Mouse (Mus musculus) left cerebral cortex, adult 8-10 months (tissue): ENCODE results near the gene 4930404N11Rik. TPM values are rescaled to one million over a fixed set of nuclear protein-coding genes. Genes with fewer than 3 reads are reported as not detected.

ENCODE experiments used
- DNase-seq, 2 experiments: peaks; one replicate each; pipeline ENCODE4 v3.0.0; 2022; ENCODE audit warnings: low spot score in 2 of 2
- total RNA-seq, 4 experiments: library from RNA; stranded (reverse); gene quantifications; 2 replicates each; pipeline ENCODE4 v1.2.4; 2022

Gene 4930404N11Rik
- 1 to 10 TPM in 3 of 4 experiments, under 1 TPM in 1; 0.77 to 2.4 (median 1.2) TPM for total RNA-seq

DNA sequence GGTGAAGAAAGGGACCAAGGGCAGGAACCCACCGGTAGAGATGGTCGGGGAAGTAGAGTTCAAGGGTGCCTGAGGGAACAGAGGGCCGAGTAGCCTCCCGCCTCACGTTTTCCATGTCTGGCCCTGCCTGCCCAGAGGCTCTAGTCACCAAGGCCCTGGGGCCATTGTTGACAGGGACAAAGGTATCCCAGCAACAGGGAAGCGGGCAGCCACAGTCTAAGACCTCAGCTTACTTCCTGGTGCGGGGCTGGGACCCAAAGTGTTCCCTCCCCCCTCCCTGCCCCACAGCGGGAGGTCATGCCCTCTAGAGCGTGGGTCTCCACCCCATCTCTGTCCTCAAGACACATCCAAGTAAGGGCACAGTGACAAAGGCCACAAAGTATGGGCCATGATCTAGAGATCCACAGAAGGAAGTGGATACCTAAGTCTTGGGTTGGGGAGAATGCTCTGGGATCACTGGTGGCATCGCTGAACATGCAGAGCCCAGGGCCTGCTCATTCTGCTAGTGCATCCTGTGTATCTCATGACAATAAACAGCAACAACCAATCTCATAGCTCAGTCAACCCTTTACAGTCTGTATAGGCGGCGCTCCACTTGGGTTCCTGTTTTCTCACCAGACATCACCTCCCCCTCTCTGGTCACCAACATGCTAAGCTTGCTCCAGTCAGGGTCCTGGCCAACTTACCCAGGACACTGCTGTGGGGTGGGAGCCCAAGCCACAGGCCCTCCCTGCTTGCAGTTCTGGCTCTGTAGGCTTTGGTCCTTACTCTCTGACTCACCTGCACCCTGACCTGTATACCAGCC lies at the start of gene 4930404N11Rik:
TSS of gene 4930404N11Rik (minus strand) at position 145 of the 805 bp plus-strand sequence.
- no peak for DNase-seq

DNA sequence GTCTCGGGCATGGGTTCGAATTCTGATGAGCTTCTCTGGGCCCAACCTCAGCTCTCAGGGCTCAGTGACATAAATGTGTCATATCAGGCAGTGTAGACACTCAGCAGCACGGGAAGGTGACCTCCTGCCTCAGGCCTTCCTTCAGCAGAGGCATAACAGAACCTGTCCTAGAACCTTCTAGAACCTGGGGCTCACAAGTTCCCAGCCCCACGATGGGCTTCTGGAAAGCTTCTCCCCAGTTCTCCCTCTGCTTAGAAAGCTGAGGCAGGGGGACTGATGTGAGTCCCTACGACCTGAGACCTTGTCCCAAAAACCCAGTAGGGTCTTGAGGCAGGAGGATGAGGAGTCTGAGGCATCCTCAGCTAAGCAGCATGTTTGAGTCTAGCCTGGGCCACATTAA lies 49.5 kb upstream of the 4930404N11Rik start:
- no peak for DNase-seq

DNA sequence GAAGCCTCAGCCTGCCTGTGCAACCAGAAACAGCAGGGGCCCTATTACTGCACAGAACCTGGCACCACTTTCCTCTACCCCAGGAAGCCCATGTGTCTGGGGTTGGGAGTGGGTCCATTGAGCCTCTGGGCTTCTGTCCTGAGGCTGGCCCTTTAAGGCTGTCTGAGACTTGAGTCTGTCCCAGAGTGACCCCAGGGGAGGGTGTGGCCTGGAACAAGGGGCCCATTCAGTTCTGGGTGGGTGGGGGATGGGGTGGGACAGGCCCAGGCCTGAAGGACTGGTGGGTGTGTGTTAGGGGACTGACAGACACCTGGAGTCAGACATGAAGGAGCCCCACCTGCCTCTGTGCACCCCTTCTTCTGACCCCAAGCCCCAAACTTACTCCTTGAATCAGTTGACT lies 49.1 kb upstream of the 4930404N11Rik start:
- peak in 1 of 2 experiments; percentile 41 for DNase-seq

DNA sequence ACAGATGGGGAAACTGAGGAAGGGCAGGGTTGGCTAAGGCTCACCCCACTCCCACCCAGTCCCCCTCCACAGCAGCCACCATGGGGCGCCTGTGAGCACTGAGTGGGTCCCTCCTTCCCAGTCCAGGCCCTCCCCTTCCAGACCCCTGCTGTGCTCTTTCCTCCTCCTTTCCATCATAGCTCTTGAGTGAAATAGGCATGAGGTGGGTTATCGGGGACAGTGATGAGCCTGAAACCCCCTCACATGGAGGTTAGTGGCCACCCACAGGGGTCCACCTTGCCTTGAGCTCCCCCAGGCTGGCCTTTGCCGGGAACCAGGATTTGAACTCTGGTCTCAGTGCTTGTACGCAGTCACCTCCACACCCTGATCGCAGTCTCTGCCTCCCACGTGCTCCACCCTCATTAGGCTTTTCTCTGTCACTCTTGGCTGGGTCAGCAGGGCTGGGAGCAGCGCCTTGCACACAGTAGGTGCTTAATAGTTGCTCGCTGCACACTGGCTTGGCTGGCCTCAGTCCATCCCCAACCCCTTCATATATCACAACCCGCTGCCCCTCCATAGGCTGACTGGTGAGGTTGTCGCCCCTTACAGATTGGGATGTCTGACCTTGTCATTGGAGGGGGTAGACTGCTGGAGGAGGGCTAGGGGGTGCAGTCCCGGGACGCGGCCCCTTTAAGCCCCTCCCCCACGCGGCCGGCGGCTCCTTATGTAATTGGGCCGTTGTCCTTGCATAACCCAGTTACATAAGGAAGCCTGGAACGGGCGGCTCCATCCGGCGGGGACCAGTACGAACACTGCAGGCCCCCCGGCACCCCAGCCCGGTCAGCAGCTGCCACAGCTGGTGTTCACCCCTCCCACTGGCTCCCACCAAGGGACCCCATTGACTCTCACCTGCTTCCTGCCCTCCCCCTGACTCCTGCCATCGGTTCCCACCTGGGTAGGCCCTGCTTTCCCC lies 48.0 kb upstream of the 4930404N11Rik start:
- DNase-seq: peak; percentile 78 to 84

DNA sequence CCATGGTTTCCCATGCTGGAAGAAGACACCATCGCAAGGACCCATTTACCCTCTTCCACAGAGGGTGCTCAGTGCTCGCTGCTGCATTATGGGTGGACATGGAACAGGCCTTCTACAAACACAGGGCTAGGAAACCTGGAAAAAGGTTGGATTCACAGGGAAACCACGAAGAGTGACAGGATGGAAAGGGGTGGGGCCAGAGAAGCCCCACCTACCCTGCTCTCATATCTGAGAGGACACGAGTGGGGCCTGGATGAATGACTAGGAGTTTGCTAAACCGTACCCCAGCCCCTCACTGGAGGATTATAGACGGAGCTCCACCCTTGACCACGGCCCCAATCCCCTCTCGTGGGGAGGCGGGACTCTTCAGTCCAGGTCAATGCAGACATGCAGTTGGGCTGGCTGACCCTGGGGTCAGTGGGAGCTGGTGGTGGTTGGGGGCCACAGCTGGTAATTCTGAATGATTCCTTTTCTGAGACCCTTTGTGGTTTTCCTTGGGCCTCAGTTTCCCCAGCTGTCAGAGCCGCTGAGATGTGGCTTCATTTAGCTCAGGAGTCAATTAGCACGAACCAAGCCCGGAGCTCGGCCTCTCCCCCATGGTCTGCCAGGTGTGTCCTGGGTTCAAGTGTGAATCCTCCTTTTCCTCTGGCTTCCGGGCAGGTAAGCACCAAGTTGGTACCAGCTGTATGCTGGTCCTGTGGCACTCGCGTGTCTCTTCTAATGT lies 47.1 kb upstream of the 4930404N11Rik start:
- no peak for DNase-seq

DNA sequence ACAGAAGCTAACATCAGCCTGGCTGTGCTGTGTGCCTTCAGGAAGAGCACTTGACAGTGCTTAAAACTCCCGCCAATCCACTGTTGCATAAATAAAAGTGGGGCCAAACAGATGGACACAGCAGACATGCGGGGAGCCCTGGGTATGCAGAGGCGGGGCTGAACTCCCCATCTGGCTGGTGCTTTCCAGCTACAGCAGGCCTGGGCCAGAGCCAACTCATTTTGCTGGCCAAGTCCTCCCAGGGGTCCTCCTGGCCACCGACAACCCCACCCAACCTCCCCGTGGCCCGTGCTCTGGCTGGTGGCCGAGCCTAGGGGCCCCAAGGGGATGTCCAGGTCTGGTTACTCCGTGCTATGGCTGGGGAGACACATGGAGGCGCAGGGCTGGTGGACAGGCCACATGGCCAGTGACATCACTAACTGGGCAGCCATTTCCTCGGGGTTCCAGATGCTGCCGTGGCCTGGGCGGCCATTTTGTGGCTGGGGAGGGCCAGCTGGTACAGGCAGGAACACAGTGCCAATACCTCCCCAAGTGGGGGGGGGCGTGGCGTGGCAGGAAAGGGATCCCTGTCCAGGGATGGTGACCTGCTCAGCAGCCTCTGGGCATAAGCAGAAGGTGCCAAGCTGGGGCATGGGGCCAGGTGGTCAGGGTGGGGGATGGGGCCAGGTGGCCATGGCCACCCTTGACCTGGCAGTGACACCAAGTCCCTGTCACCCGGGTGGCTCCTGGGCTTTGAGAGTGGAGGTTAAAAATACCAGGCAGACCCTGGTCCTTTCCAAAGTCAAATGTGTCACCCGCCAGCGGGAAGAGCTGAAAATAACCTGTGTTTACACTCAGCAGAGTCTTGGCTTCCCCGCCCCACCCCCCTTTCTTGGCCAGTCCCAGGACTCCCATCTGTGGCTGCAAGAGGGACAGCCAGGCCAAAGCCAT lies 46.1 kb upstream of the 4930404N11Rik start:
- peak in 1 of 2 experiments; percentile 84 for DNase-seq

DNA sequence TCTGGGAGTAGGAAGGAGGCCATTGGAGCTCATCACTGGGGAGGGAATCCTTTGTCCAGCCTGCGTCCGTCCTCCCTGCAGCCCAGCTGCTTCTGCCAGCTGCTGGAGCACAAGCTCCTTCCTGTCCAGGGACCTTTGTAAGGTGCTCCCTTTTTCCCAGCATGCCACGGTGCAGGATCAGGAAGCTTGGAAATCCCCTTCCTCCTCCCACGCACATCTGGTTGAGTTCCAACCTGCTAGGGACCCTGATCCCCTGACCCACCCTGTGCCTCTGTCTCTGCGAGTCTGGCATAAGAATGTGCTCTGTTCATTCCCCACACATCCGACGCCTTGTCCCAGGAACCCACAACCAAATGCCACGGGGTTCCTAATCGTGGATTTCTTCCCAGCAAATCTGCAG lies 45.4 kb upstream of the 4930404N11Rik start:
- no peak for DNase-seq

DNA sequence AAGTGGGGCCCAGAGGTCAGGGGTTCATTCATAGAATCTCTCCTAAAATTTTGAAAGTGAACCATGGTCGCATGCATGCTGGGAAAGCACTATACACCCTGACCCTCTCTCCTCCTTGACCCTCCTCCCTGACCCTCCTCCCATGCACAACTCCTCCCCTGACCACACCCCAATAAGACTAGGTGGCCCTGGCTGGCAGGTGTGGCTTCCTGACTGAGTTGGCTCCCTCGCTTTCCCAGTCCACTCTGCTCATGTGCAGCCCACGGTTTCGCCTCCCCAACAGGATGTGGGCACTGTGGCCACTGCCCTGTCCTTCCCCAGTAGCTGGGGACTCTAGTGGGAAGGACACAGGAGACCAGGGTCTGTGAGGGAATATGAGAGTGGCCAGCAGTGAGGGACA lies 44.7 kb upstream of the 4930404N11Rik start:
- no peak for DNase-seq

DNA sequence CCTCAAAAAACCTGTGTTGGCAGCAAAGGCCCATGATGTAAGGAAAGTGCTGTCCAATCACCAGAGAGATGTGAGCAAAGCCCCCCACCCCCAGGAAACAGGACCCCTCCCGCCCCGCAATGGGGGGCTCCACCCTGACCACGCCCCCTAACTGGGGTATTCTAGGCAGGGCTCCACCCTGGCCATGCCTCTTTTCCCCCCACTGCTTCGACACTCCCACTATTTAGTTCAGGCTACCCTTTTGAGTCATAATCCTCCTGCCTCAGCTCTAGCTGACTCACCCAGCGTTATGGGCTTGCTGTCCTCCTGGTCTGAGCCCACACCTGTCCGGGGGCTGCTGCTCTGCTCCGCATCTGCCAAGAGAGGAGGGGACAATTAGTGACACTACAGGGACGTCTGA lies 43.7 kb upstream of the 4930404N11Rik start:
- no peak for DNase-seq

DNA sequence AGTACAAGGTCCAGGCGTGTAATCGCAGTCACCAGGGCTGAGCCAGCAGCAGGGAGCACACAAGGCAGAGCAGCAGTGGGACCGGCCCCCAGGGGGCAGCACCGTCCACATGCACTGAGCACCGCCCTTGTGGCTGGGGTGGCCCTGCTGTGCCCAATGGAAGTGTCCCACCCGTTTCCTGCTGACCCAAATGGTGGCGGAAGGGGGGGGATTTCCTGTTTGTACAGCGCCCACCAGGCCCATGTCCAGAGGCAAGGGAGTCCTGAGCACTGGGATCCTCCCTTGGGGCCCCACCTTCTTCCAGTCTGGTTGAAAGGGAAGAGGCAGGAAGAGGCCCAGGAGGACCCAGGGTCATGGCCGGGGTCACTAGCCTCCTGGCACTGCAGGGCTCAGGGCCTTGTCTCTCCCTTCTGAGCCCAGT lies 43.3 kb upstream of the 4930404N11Rik start:
- DNase-seq: no peak

DNA sequence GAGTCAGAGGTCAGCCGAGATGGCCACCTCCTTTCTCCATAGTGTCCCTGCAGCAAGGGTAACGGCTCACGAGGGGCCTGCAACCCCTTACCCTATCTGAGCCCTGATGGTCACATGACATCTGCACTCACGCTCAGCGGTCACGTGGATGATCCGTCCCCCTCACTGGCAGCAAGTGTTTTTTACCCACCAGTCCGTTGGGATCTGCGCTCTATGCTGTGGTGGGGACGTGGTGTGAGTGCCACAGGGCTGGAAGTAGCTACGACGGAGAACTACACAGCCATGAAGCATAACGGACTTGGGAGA lies 42.8 kb upstream of the 4930404N11Rik start:
- DNase-seq: no peak

DNA sequence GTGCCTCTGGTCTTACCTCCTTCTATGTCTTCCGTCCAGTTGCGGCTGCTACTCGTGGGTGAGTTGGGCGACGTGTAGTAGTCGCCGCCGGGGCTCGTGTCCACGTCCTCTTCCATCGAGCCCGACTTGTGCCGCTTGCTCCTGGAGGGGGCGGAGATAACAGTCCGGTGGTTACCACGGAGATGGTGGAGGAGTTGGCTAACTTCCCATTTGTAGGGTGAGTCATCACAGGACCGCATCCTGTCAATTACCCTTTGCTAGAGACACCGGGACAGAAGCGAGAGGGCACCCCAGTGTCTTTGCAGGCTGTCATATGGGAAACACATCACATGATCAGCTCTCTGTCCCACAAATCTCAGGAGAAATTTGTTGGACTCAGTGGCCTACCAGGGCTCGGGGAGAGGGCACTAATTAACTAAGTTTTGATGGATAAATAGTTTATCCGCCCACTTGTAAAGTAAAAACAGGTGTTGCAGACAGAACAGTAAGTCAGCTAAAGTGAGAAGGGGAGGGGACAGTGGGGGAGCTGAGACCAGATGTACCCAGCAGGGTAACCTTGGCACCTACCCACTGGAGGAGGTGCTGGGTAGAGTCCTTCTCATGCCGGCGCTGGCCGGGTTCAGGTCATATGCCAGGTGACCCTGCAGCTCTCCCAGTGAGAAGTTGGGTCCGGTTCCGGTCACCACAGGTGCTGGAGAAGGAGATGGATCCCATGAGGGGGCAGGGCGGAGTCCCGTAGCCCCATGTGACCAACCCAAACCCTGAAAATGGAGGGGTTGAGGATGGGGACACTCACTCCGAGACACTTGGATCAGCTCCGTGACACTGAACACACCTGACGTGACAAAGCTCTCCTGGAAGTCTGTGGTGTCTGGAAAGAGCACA lies 42.2 kb upstream of the 4930404N11Rik start:
- peak in 1 of 2 experiments; percentile 80 for DNase-seq

DNA sequence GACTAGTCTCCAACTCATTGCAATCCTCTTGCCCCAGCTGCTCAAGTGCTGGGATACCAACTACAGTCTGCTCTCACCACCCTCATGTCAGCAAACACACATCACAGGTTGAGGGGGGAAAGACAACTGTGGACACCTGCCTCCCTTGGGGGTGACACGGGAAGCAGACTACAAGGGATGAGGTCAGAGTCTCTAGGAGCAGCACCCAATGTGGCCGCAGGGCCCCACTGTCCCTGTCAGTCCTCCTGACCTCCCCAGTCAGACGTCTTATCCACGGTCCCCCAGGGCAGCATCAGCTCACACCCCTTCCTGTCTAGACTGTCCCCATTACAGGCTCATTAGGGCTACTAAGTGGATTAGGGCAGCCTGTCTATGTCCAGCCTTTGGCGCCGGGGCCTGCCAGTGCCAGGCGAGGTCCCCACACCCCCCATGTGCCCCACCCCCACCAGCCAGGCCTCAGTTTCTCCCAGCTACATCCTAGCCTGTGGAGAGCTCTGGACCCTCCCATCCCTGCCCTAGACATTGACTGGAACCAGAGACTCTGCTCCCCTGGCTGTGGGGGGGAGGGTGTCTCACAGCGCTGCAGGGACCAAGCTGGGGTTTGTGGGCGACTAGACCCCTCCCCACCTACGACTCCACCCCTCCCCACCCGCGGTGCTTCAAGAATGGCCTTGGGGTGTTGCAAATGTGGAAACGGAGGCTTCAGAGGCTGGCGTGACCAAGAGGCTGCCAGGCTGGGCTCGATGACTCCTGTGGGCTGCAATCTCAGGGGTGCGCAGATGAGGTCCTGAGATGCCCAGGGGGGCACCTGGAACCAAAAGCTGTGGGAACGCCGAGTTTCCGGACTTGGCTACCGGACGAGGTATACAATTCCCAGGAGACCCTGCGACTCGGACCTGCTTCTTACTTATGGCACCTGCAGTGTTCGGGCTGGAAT lies 41.2 kb upstream of the 4930404N11Rik start:
- DNase-seq: no peak

DNA sequence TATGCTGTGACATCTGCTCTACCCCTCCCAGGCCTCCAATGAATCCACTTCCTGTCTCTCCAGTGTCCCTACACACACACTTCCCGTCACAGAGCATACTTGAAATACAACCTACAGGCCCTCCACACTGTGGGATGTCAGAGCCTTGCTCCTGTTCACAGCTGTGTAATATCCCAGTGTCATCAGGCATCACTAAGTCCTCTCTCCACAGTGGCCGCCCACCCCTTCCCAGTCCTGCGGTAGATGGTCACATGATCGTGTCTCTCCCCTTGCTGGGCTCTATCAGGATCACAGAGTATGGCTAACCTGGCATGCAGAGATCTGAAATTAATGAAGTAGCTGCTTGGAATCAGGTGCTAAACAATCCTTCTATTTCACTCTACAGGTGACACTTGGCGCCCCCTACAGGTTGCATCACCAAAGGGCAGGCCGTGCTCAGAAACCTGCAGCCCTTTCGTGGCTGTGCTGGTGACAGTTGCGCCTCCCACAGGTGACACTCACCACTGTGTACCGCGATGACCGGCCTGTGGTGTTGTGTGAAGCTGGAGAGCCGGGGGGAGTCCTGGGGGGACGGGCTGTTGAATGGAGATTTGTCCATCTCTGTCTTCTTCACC lies 40.1 kb upstream of the 4930404N11Rik start:
- peak in 1 of 2 experiments; percentile 51 for DNase-seq

DNA sequence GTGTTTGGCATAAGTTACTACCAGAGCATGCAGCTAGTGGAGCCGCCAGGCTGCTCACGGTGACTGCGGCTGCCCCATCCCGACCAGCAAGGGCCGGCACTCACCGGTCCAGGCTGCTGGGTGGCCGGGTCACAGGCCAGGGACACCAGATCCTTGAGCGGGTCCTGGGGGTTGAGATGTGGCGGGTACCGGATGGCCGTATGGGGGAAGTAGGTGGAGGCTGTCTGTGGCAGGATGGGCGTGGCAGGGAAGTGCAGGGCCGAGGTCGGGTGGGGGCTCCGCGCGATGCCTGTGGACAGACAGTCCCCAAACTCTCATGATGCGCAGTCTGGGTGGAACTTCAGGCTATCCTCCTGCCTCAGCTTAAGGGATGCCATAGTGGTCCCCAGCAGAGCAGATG lies 39.1 kb upstream of the 4930404N11Rik start:
- DNase-seq: no peak

DNA sequence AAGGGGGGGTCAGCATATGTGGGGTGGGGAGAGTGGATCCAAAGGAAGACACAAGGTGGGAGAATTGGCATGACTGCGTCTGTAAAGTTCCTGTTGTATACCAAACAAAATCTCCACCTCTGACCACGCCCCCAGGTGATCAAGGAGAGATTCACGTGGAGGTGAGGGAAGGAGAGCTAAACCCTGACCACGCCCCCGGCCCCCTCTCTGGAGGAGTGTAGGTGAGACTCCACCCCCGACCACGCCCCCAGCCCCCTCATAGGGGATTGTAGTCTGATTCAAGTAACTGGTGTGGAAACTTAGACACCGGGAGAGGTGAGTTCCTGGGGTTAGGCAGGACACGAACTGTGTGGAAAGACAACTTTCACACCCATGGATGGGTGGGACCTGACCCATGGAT lies 38.5 kb upstream of the 4930404N11Rik start:
- no peak for DNase-seq

DNA sequence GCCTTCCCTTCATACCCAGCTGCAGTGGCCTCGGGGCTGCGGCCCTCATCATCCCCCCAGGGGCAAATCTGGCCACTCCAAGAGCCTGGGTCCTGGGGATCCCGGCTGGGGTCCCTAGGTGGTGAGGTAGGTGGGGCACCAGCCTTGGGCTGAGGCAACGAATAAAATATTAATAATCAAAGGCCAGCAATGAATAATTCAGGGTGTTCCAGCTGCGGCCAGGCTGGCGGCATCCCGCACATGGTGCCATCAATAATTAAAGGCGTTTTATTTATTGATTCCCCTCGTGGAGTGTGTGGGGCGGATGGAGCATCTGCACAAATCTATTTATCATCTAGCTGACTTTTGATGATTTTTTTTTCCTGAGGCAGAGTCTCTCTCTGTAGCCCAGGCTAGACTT lies 37.9 kb upstream of the 4930404N11Rik start:
- no peak for DNase-seq

DNA sequence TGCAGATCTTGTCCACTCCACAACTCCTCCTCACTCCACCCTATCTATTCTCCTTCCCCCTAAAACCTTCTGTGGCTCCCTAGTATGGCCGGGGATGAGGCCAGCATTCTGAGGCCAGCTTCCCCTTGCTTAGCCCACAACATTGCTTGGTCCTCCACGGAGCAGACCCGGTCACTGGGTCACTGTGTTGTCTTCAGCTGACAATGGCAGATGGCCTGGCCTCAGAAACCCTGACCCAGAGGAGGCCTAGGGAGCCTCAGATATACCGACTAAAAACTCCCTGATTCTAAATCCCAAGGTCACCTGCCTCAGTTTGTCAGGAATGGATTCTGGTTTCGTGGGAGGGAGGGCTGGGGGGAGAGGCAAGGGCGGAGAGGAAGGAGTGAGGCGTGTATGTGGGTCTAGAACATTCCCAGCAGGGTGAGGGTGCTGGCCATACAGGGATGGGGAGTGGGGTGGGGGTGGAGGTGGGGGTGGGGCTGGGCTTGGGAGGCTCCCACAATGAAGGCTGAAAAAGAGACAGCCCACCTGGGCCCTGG lies 36.7 kb upstream of the 4930404N11Rik start:
- no peak for DNase-seq
